Mouse (Mus musculus) intestine, embryonic 14.5 days (tissue): ENCODE measurements around the gene Pgbd5. TPM values are rescaled to one million over a fixed set of nuclear protein-coding genes. Genes with fewer than 3 reads are reported as not detected.
A peak's percentile ranks its signal among the peaks of the same experiment; 100 is the strongest.

ENCODE experiments used
- ATAC-seq: fragments of 200-750 bp; cut with Nextera tagmentation; replicated peaks from 2 replicates; pipeline ENCODE4 v1.8.0; 2017; ENCODE audit warnings: low read depth, moderate number of reproducible peaks, moderate TSS enrichment, moderate library complexity; ENCODE audit not compliant: low FRiP score, low TSS enrichment
- DNase-seq: peaks from one replicate; pipeline ENCODE4 v3.0.0-alpha.2; 2018; ENCODE audit warnings: low spot score
- H3K27ac ChIP-seq: fragments of 300-500 bp; sonication (generic); 2 replicates; pipeline ENCODE4 v1.5.1; 2014; ENCODE audit warnings: low read depth, mild to moderate bottlenecking, control low read depth
- H3K27me3 ChIP-seq: fragments of 300-500 bp; sonication (generic); replicated peaks from 2 replicates; pipeline ENCODE4 v1.6.1; 2014; ENCODE audit warnings: low read length, control low read depth; ENCODE audit not compliant: control insufficient read depth, insufficient read depth
- H3K36me3 ChIP-seq: fragments of 300-500 bp; sonication (generic); 2 replicates; pipeline ENCODE4 v1.6.1; 2014; ENCODE audit warnings: low read length, control low read depth; ENCODE audit not compliant: control insufficient read depth, insufficient read depth
- H3K4me1 ChIP-seq: fragments of 300-500 bp; sonication (generic); replicated peaks from 2 replicates; pipeline ENCODE4 v1.6.1; 2014; ENCODE audit warnings: low read length, control low read depth, mixed read lengths; ENCODE audit not compliant: control insufficient read depth, insufficient read depth
- H3K4me2 ChIP-seq: fragments of 300-500 bp; sonication (generic); 2 replicates; pipeline ENCODE4 v1.6.1; 2014; ENCODE audit warnings: low read length
- H3K4me3 ChIP-seq: fragments of 300-500 bp; sonication (generic); 2 replicates; pipeline ENCODE4 v1.5.1; 2014; ENCODE audit warnings: low read depth, low read length, control low read depth, mixed read lengths
- H3K9ac ChIP-seq: fragments of 300-500 bp; sonication (generic); 2 replicates; pipeline ENCODE4 v1.6.1; 2014; ENCODE audit warnings: mild to moderate bottlenecking, low read length
- H3K9me3 ChIP-seq: fragments of 300-500 bp; sonication (generic); 2 replicates; pipeline ENCODE4 v1.6.1; 2016; ENCODE audit warnings: low read length, control low read depth; ENCODE audit not compliant: control insufficient read depth
- WGBS: fragments of 180-500 bp; shearing (Covaris S2); extraction: QIAGEN DNeasy Blood & Tissue Kit; methylation state at CpG from one replicate; pipeline ENCODE4 v1.1.7; 2014; 5-methylcytosine and 5-hydroxymethylcytosine counted together
- polyA plus RNA-seq: library from polyadenylated mRNA; unstranded; fragments of >200 nt; fragmentation: Nextera tagmentation; extraction: Ambion mirVana; gene quantifications from 2 replicates; pipeline ENCODE4 v1.2.1, GENCODE M21; 2014

The Pgbd5 gene
- polyA plus RNA-seq, 1 experiment from 2014 or later, result 3.5 TPM

- 96% methylated on average over 5 of the region's 5 CpGs for WGBS
- H3K4me1 ChIP-seq, result peaks cover 12% of the 10 kb centered on the region
- no peak overlapping the region for H3K27ac ChIP-seq
Measured at GRCm38 (mm10) chr8:124418927-124419326, 20.5 kb downstream of the Pgbd5 start.

GRCm38 (mm10) chr8:124418185-124418584 lies 21.3 kb downstream of the Pgbd5 start:
- Histone ChIP-seq H3K36me3 (no peaks in the 10 kb centered on the region), H3K27me3 (no peaks in the 10 kb centered on the region), H3K4me1 (peaks cover 12% of the 10 kb centered on the region), H3K9me3 (no peaks in the 10 kb centered on the region), H3K4me3 (no peak overlapping the region), H3K4me2 (no peak overlapping the region), H3K9ac (no peak overlapping the region), H3K27ac (no peak overlapping the region)
- no peak for DNase-seq
- WGBS, result 86% methylated on average over 6 of the region's 6 CpGs
- ATAC-seq, result no peak

More at GRCm38 (mm10) chr8:124418927-124419326, 20.5 kb downstream of the Pgbd5 start:
- H3K27me3 ChIP-seq, result no peaks in the 10 kb centered on the region
- no peak overlapping the region for H3K4me2 ChIP-seq
- no peaks in the 10 kb centered on the region for H3K9me3 ChIP-seq
- DNase-seq, result no peak
- H3K9ac ChIP-seq, result no peak overlapping the region
- H3K4me3 ChIP-seq, result no peak overlapping the region
- no peak for ATAC-seq
- H3K36me3 ChIP-seq, result no peaks in the 10 kb centered on the region

- no peaks in the 10 kb centered on the region for H3K9me3 ChIP-seq
- H3K27me3 ChIP-seq, result no peaks in the 10 kb centered on the region
- no peak overlapping the region for H3K27ac ChIP-seq
- H3K9ac ChIP-seq, result no peak overlapping the region
- peaks cover 10% of the 10 kb centered on the region for H3K4me1 ChIP-seq
- WGBS, result 38% methylated on average over 7 of the region's 7 CpGs
- ATAC-seq (no peak), DNase-seq (no peak)
- no peaks in the 10 kb centered on the region for H3K36me3 ChIP-seq
- no peak overlapping the region for H3K4me3 ChIP-seq
- no peak overlapping the region for H3K4me2 ChIP-seq
Measured at GRCm38 (mm10) chr8:124416646-124417045, 22.8 kb downstream of the Pgbd5 start.

GRCm38 (mm10) chr8:124415789-124416188 lies 23.7 kb downstream of the Pgbd5 start:
- ATAC-seq (no peak), DNase-seq (no peak)
- Histone ChIP-seq H3K27me3 (no peaks in the 10 kb centered on the region), H3K4me1 (peaks cover 4% of the 10 kb centered on the region; the same call in 1 of the 2 replicates), H3K9ac (no peak overlapping the region), H3K4me2 (no peak overlapping the region), H3K9me3 (no peaks in the 10 kb centered on the region), H3K36me3 (no peaks in the 10 kb centered on the region), H3K4me3 (no peak overlapping the region), H3K27ac (no peak overlapping the region)
- WGBS, result 74% methylated on average over 3 of the region's 3 CpGs

- Histone ChIP-seq H3K4me1 (peaks cover 4% of the 10 kb centered on the region; the same call in 1 of the 2 replicates), H3K27me3 (no peaks in the 10 kb centered on the region), H3K4me2 (no peak overlapping the region), H3K36me3 (no peaks in the 10 kb centered on the region), H3K4me3 (no peak overlapping the region), H3K27ac (no peak overlapping the region), H3K9me3 (no peaks in the 10 kb centered on the region), H3K9ac (no peak overlapping the region)
- ATAC-seq, result no peak
- WGBS, result 92% methylated on average over 8 of the region's 8 CpGs
- no peak for DNase-seq
Measured at GRCm38 (mm10) chr8:124415002-124415401, 24.5 kb downstream of the Pgbd5 start.

- Histone ChIP-seq H3K4me2 (no peak overlapping the region), H3K27ac (no peak overlapping the region), H3K4me3 (no peak overlapping the region), H3K9ac (no peak overlapping the region), H3K4me1 (peaks cover 4% of the 10 kb centered on the region; the same call in 1 of the 2 replicates), H3K27me3 (no peaks in the 10 kb centered on the region), H3K36me3 (no peaks in the 10 kb centered on the region), H3K9me3 (no peaks in the 10 kb centered on the region)
- 74% methylated on average over 11 of the region's 11 CpGs for WGBS
- DNase-seq (no peak), ATAC-seq (no peak)
Measured at GRCm38 (mm10) chr8:124413244-124413965, 26.1 kb downstream of the Pgbd5 start.

GRCm38 (mm10) chr8:124412496-124413243 lies 26.8 kb downstream of the Pgbd5 start:
- Histone ChIP-seq H3K9ac (no peak overlapping the region), H3K4me3 (no peak overlapping the region), H3K4me1 (peaks cover 4% of the 10 kb centered on the region; the same call in 1 of the 2 replicates), H3K27ac (no peak overlapping the region), H3K9me3 (no peaks in the 10 kb centered on the region), H3K4me2 (no peak overlapping the region), H3K36me3 (no peaks in the 10 kb centered on the region), H3K27me3 (no peaks in the 10 kb centered on the region)
- DNase-seq, result no peak
- no peak for ATAC-seq
- 66% methylated on average over 19 of the region's 19 CpGs for WGBS

- no peak overlapping the region for H3K4me2 ChIP-seq
- H3K4me1 ChIP-seq, result no peaks in the 10 kb centered on the region
- ATAC-seq, result peak; percentile 7; the same call in 1 of the 2 replicates
- no peaks in the 10 kb centered on the region for H3K27me3 ChIP-seq
- no peak overlapping the region for H3K4me3 ChIP-seq
- H3K36me3 ChIP-seq, result no peaks in the 10 kb centered on the region
- no peak overlapping the region for H3K9ac ChIP-seq
- 77% methylated on average over 11 of the region's 12 CpGs for WGBS
- no peak overlapping the region for H3K27ac ChIP-seq
- DNase-seq, result no peak
- H3K9me3 ChIP-seq, result no peaks in the 10 kb centered on the region
Measured at GRCm38 (mm10) chr8:124404471-124405260, 34.8 kb downstream of the Pgbd5 start.
